Mouse (Mus musculus) cerebellum, adult 2 months (tissue): ENCODE results near the gene Siva1.

Source experiments
- CTCF ChIP-seq: fragments of 200-500 bp; IDR thresholded peaks from 2 replicates; pipeline ENCODE4 v1.5.1; 2011; ENCODE audit warnings: low read depth, mild to moderate bottlenecking, control low read depth, low read length, moderate library complexity, borderline replicate concordance; ENCODE audit not compliant: insufficient read depth
- POLR2A ChIP-seq: fragments of 200-500 bp; IDR thresholded peaks from 2 replicates; pipeline ENCODE4 v1.6.1; 2011; ENCODE audit warnings: low read length, control low read depth, borderline replicate concordance; ENCODE audit not compliant: insufficient read depth

DNA sequence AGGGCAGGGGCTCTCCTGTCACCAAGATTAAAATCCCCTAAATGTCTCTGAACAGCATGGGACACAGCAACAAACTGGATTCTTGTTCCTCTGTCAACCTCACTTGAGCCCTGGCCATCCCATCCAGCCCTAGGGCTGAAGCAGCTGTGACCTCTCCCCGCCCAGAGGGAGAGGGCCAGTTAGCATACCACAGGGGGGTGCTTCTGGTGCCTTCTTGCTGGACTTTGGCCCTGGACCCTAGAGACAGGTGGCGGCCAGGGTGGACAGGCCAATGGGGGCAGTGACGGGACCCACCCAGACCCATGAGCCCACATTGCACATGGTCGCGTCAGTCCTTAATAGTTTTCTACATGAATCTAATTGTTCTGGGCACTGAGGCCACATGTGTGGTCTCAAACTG, 9.6 kb downstream of the Siva1 start:
- TF ChIP-seq POLR2A (no peak), CTCF (no peak)
